Mouse (Mus musculus) hindlimb bud, embryonic 11.5 days (tissue): Measurements from ENCODE around the gene Tnpo2.

Source experiments
- DNase-seq: peaks from one replicate; pipeline ENCODE4 v3.0.0-alpha.2; 2012; ENCODE audit warnings: low read depth, low spot score; ENCODE audit errors: extremely low spot score

Gene Tnpo2

GRCm38 (mm10) chr8:85036718-85037365, at the start of gene Tnpo2:
Gene Tnpo2, plus strand, starts transcription at chr8:85036915.
- DNase-seq: peak; percentile 89

DNA sequence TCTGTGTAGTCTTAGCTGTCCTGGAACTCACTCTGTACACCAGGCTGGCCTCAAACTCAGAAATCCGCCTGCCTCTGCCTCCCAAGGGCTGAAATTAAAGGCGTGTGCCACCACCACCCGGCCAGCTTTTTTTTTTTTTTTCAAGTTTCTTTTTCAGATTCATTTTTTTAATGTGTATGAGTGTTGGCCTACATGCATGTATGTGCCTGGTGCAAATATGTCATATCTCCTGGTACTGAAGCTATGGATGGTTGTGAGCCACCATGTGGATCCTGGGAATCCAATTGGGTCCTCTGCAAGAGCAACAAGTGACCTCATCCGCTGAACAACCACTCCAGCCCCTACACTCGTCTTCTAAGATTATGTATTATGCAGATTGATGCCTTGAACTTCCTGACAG, 49.3 kb upstream of the Tnpo2 start:
- no peak for DNase-seq

DNA sequence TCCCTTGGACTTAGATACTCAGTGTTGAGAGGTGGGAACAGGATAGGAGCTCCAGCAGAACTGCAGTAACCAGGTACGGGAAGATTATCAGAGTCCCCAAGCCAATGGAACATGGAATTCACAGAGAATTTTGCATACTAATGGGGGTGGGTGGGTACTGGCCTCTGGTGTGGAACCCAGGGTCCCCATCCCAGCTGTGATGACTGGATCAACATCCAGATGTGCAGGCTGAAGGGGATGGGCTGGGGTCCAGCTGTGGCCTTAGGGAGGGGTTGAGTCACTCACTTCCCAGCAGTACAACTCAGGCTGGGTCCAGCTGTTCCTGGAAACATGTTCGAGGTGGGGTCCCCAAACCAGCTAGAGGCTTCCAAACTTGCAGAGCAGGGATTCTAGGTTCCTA, 48.8 kb upstream of the Tnpo2 start:
- DNase-seq: no peak

DNA sequence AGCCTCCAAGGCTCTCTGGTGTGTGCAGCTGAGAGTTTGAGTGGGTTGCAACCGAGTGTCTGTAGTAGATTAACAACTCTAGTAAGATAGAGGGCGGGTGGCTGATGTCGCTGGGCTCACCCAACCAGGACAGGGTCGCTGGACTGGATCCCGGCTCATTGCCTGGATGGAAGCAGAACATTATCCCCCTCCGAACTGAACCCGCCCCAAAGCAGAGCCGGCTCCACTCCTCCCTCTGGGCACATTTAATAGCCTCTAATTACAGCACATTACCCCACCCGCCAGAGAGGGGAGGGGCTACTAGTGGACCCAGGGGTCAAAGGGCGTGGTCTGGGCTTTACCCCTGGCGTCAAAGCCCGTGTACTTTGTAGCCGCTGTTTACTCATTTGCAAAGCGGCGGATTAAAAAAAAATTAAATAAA, 47.4 kb upstream of the Tnpo2 start:
- DNase-seq: no peak

GRCm38 (mm10) chr8:84989810-84990209, 46.9 kb upstream of the Tnpo2 start:
- no peak for DNase-seq

- DNase-seq: peak; percentile 99
These were observed 46.4 kb upstream of the Tnpo2 start, which contains the start of gene Hook2 for GRCm38 (mm10) chr8:84990349-84990748. Gene Hook2, plus strand, starts transcription at chr8:84990603.

- no peak for DNase-seq
These were observed 45.9 kb upstream of the Tnpo2 start for GRCm38 (mm10) chr8:84990836-84991235.

GRCm38 (mm10) chr8:84994375-84994774, 42.3 kb upstream of the Tnpo2 start:
- no peak for DNase-seq

DNA sequence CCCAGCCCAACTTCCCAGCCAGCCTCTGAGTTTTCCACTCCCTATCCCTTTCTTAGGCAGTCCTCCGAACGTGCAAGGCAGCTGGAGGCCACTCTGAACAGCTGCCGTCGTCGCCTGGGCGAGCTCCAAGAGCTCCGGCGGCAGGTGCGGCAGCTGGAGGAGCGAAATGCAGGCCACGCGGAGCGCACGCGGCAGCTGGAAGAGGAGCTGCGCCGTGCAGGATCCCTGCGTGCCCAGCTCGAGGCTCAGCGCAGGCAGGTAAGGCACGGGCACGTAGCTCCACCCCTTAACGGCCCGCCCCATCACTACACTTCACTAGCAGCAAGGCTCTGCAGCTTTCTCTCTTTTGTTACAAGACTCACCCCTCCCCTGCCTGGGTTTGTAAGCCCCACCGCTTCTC, 41.0 kb upstream of the Tnpo2 start:
- no peak for DNase-seq

- no peak for DNase-seq
These were observed 39.7 kb upstream of the Tnpo2 start for GRCm38 (mm10) chr8:84996978-84997377.

DNA sequence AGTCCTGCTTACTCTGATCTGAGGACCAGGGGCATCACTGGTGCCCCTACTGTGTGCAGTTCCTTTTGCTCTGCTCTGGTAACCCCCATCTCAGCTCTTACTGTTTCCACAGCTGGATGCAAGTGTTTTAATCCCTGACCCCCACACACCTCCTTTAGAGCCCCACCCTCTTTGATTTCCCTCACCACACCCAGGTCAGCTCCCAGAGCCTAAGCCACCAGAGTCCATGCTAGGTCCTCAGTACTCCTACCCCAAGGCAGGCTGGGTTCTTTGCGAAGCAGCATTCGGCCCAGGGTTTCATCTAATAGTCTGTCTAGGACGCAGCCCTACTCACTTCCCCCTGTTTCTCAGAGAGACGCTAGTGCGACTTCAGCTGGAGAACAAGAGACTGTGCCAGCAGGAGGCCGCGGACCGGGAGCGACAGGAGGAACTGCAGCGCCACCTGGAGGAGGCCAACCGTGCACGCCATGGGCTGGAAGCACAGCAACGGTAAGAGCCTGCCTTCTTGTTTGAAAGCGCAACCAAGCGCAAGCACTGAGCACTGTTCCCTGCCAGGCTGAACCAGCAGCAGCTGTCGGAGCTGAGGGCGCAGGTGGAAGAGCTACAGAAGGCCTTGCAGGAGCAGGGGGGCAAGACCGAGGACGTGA, 38.9 kb upstream of the Tnpo2 start:
- no peak for DNase-seq

- DNase-seq: no peak
These were observed 29.0 kb upstream of the Tnpo2 start for GRCm38 (mm10) chr8:85007686-85008085.

DNA sequence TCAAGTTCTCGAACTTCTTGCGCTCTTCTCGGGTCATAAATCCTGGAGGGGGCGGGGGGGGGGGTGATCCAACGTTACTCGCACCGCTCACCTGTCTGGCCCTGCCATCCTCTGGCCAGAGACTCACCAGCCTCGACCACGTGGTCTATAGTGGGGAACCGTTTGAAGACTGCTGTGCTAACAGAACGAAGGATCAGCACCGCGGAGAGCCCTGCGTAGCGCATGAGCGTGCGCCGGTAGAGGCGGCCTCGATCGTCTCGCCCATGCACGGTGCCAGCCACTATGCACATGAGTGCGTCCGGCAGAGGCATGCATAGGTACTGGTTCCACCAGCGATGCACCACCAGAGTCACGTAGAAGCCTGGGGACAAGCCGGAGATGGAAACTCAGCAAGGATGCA, 25.5 kb upstream of the Tnpo2 start:
- no peak for DNase-seq

DNA sequence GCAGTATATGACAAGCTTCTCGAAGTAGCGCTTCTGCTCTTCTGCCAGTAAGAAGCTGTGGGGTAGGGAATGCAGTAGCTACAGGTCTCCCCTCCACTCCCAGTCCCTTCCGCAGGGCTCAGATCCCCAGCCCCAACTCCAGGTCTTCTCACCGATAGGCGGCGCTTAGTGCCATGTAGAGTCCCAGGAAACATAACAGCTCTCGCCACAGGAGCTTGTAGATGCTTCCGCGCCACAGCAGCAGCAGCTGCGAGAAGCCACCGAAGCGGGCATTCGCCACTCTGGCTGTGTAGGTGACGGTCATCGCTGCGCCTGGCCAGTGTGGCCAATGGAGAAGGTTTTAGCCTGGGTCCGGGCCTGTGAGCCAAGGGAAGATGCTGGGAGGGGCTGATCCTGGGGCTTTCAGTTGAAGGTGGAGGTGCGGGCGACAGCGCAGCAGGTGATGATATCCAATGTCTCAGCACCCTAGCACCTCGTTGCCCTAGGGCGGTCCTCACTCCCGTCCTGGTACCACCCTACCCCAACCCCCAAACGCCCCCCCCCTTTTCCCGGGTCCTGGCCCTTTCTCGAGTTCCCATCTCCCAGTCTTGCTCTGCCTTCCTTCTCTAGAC, 23.4 kb upstream of the Tnpo2 start:
- DNase-seq: no peak

DNA sequence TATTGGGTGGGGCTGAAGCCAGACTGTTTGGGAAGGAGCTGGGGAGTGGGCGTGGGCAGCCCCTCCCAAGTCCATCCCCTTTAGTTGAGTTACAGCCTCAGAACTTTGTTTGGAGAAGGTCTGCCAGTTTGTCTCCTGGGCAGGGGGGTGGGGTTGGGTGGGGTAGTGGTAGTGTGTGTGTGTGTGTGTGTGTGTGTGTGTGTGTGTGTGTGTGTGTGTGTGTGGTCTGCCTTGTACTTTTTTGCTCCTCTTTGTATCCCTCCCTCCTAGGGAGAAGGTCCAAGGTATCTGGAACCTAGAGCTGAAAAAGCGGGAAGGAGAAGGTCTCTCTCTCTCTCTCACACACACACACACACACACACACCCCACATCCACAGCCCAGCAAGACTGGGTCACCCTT, 22.3 kb upstream of the Tnpo2 start, which contains the start of gene Best2:
Best2 (minus strand) TSS at position 101 of the 400 bp plus-strand sequence.
- no peak for DNase-seq

DNA sequence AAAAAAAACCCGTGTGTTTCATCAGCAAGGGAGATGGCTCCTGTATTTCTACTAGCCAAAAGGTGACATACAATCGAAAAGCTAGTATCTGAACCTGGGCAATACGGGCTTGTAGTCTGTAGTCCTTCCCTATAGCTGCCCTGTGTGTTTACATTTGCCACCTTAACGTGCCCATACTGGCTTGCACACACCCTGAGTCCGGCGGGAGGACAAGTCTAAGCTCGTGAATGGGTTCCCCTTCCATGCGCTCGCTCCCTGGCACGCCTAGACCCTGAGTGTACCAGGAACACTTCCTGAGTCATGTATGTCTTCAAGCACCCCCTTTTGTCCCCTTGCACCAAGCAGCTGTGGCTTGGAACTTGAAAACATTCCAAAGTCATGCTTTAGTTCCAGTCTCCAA, 20.0 kb upstream of the Tnpo2 start:
- DNase-seq: no peak

DNA sequence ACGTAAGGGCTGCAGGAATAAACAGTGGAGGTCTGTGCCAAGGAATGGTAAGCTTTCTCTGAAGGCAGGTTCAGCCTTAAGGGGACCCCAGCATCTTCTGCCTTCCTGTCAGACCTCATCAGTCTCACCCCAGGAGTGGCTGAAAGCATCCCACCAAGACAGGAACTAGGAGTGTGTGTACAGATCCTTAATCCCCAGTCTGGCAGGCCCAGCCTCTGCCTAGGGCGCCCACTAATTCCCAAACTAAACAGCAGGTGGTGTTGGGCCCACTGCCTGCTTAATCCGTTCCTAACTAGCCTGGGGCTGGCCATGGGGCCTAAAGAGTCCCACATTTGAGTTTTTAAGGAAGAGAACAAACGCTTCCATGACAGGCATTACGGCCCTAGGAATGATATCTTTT, 19.5 kb upstream of the Tnpo2 start:
- DNase-seq: no peak

GRCm38 (mm10) chr8:85021514-85022055, 15.1 kb upstream of the Tnpo2 start:
- DNase-seq: no peak

DNA sequence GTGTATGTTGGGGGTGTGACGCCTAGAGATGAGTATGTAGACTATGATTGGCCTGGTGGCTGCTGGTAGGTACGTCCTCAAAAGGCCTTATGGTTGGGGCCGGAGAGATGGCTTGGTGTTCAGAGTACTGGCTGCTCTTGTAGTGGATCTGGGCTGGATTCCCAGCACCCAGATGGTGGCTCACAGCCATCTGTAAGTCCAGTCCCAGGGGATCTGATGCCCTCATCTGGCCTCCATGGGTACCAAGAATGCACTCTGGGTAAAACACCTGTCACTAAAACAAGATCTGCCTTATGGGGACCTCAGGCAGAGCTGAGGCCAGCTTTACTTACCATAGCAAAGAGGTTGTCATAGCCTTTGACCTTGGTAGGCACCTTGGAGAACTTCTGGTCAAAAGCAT, 12.9 kb upstream of the Tnpo2 start:
- DNase-seq: no peak

GRCm38 (mm10) chr8:85025098-85025932, 11.4 kb upstream of the Tnpo2 start, which contains the start of gene Asna1:
Gene Asna1, minus strand, starts transcription at chr8:85025281.
- DNase-seq: peak; percentile 98
